Mouse (Mus musculus): ENCODE results near the gene Nod2.
"Not testable (repeated sequence)": the region's sequence is repeated elsewhere in the genome, so short reads cannot be mapped to it uniquely, and the experiment has no call there.

Nod2 gene

GRCm38 (mm10) chr8:88631081-88631480 lies 16.0 kb upstream of the Nod2 start:
- peak; percentile 45; the same call in 1 of the 2 replicates for ATAC-seq (ENCODE audit: low TSS enrichment)

GRCm38 (mm10) chr8:88633343-88633765 lies 13.8 kb upstream of the Nod2 start:
- ATAC-seq (ENCODE audit: low TSS enrichment): no peak

DNA sequence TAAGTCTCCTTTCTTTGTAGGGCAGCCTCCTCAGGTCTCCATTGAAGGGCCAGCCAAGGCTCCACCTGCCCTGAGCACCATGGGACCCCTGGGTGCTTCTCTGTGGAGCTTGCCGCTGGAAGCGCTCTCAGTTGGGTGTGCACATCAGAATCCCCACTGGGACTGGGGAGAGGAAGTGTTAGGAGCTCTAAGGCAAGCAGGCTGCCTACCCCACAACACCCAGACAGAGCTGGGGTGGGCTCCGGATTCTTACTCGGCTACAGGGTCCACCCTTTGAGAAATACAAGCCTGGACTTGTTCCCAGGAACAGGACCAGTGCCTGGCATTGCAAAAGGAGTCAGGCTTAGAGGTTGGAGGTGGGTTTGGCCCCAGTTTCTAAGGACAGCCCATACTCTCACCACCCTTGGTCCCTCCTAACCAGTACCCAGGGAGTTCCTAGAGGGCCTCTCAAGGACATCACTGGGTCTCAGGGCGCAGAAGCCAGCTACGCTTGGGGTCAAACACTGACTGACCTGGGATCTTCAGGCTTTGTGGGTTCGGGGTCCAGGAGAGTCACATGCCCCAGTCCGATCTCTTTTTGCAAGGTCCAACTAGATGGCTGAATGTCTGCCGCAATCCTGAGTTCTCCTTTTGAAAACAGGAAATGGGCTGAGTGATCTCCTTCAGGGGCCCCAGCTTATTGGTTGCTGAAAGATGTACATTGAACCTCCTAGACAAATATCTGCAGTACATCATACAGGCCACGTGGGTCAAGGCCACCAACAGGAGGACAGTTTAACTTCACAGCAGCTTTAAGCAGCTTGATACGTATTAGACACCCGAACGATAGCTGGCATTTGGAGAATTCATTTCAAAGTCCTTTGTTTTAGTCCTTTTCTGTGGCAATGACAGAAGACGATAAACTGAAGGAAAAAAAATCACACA lies 11.4 kb upstream of the Nod2 start, which contains the start of gene Snx20:
Gene Snx20, minus strand, starts transcription at position 655 of the 924 bp plus-strand sequence.
- no peak for ATAC-seq (ENCODE audit: low TSS enrichment)

GRCm38 (mm10) chr8:88637092-88638000 lies 9.8 kb upstream of the Nod2 start:
- ATAC-seq (ENCODE audit: low TSS enrichment): no peak

- no peak for ATAC-seq (ENCODE audit: low TSS enrichment)
Observed at GRCm38 (mm10) chr8:88638908-88639307, 8.2 kb upstream of the Nod2 start.

- no peak for ATAC-seq (ENCODE audit: low TSS enrichment)
Observed at GRCm38 (mm10) chr8:88642734-88643564, 4.2 kb upstream of the Nod2 start.

DNA sequence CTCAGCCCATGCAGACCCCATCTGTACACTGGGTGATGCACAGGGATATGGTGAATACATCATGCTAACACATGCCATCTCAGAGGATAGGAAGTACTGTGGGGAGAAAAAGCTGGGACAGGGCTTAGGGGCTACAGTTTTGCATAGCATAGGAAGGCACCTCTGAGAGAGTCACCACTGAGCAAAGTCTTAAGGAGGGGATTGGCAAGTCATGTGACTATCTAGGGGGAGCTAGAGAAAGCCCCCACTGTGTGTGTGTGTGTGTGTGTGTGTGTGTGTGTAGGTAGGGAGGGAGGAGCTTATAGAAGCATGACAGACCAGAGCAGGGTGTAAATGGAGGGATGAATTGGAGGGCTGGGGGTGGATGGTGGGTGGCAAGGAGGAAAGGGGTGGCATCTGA lies 1.2 kb downstream of the Nod2 start:
- no peak for ATAC-seq (ENCODE audit: low TSS enrichment)

DNA sequence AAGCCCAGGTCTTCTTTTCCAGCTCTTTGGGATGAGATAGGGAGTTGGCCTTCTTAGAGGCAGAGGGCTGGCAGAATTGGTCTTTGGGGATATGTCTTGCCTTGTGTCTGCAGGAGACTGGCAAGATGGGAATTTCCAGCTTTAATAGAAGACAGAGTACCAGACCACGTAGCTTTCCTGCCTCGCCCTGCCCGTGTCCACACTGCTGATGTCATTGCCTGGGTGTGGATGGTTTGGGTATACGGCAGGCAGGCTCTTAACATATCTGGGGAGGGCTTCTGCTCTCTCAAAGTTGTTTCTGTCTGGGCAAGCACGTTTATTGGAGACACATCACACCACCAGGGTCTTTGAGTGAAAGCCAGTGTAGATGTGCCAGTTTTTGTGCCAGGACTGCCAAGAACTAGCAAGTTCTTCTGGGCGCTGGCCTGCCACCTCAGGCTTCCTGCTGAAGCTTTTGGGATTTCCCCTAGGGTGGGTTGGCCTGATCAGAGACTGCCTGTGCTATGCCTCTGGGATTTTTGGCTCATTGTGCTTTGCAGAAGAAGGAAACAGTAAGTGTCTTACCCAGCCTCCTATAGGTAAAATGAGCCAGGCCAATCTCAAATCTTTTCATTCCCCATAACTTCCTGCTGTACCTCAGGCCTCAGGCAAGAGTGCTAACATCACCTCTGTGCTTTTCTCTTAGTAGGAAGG lies 3.0 kb downstream of the Nod2 start:
- ATAC-seq (ENCODE audit: low TSS enrichment): no peak

DNA sequence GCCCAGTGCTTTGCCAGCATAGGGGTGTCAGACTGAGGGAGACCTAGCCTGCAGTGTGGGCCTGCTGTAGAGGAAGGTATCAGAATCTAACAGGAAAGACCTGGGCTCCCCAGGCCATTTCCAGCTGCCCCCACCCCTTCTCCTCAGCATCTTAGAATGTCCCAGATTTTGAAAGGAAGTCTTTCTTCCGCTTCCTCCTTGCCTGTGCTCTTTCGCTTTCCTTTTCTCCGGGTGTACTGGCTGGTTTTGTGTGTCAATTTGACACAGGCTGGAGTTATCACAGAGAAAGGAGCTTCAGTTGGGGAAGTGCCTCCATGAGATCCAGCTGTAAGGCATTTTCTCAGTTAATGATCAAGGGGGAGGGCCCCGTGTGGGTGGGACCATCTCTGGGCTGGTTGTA lies 4.0 kb downstream of the Nod2 start:
- not testable (repeated sequence) for ATAC-seq (ENCODE audit: low TSS enrichment)

DNA sequence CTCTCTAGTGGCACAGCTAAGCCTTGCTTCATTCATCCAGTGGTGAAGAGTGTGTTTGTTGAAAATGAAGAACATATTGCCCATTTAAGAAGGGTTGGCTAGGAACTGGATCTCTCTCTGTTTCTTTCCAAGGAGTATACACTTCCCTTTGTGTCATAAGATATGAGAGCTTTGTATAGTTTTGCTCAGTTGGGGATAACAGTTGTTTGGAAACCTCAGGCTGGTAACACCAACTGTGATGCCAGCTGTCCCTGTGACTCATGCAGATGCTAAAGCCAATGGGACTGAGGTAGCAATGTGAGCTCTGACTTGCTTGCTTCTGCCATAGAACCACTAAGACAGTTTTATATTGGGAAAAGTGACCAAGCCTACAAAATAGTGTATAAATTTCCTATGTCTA lies 8.2 kb downstream of the Nod2 start:
- ATAC-seq (ENCODE audit: low TSS enrichment): peak; percentile 85

GRCm38 (mm10) chr8:88659873-88660272 lies 12.8 kb downstream of the Nod2 start:
- no peak for ATAC-seq (ENCODE audit: low TSS enrichment)

DNA sequence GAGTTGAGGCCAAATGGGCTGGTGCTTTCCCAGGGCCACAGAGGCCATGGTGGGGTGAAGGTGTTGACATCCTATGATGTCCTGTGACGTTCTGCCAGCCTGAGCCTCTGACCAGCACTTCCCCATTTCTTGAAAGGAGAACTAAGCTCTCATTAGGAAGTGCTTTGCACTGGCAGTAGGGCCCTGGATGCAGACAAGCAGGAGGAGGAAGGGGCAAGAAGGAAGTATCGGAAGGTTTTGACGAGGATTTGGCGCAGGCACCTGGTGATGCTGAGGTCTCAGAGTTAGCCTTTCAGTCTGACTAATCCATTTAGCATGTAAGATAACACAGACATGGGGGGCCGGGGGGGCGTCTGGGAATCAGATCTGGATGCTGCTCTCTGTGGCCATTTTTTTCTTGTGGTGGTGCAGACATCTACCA lies 15.3 kb downstream of the Nod2 start:
- no peak for ATAC-seq (ENCODE audit: low TSS enrichment)

- no peak for ATAC-seq (ENCODE audit: low TSS enrichment)
Observed at GRCm38 (mm10) chr8:88664121-88664520, 17.0 kb downstream of the Nod2 start.

- no peak for ATAC-seq (ENCODE audit: low TSS enrichment)
Observed at GRCm38 (mm10) chr8:88664947-88665346, 17.8 kb downstream of the Nod2 start.

DNA sequence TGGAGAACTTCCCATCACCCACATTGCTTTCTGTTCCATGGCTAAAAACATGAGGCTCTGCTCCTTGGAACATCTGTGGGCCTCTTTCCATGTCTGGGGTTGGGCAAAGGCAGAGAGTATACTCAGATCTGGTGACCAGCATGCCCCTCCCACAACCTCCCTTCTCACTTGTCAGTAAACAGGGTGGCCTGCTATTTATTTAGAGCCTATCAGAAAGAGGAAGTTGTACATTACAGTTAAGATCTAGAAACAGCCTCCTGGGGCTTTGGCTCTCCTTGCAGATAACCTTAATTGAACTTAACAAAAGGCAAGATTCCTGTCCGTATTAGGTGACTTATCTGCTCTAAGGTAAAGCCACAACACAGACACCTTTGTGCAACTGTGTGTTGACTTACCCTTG lies 19.3 kb downstream of the Nod2 start:
- no peak for ATAC-seq (ENCODE audit: low TSS enrichment)

GRCm38 (mm10) chr8:88668400-88669086 lies 21.4 kb downstream of the Nod2 start:
- ATAC-seq (ENCODE audit: low TSS enrichment): peak; percentile 70

- ATAC-seq (ENCODE audit: low TSS enrichment): no peak
Observed at GRCm38 (mm10) chr8:88670782-88671181, 23.7 kb downstream of the Nod2 start.

DNA sequence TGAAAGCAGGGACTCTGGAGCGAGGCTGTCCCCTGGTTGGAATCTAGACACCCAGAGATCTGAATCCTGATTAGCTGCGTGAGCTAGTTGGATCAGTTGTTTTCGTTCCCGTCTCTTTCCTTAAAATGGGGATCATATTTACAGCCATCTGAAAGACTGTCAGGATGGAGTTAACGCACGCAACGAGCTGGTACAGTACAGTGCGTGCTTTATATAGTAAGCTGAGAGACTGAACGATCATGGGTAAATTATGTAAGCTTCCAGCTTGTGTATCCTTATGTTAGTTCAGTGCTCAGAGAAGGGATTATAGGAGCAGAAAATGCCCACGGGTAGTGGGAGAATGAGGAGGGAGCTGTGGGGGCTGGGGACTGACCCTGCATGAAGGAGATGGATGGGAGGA lies 24.5 kb downstream of the Nod2 start:
- peak; percentile 67 for ATAC-seq (ENCODE audit: low TSS enrichment)

DNA sequence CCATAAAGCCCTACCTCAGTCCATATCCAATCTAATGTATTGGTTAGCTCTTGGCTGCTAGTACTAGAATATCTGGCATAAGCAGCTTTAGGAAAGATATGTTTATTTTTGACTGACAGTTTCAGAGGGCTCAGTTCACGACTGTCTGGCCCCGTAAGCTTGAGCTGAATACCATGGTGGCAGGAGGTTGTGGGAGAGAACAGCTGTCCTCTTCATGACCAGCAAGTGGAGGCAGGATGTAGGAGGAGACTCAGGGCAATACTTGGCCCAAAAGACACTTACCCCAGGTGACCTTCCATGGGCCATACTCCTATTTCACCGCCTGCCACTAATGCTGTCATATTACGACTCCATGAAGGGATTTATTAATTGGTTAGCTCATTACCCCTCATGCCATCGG lies 26.7 kb downstream of the Nod2 start:
- ATAC-seq (ENCODE audit: low TSS enrichment): no peak
